Mouse (Mus musculus): ENCODE data around the gene Scarf2. TPM values are rescaled to one million over a fixed set of nuclear protein-coding genes. Genes with fewer than 3 reads are reported as not detected.
A peak's percentile ranks its signal among the peaks of the same experiment; 100 is the strongest.

Gene Scarf2
- total RNA-seq, 2 experiments from 2014 or later, result 9.5 to 11.7 TPM

DNA sequence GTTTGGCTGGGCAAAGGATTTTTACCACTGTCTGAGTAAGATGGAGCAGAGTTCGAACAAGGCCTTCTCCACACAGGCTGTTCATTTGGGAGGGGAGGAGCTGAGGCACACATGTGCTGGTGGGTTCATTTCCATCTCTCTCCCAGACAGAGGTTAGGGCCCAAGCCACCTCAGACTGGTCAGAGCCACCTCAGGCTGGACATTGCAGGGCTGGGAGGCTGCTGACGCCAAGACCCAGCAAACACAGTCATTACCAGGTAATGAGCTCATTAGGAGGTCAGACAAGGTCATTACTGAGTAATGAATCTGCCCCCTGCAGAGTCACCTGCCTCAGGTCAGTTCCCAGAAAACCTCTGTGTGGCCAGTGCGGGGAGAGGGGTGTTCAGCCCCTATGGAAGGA is 31.8 kb downstream of the Scarf2 start:
- DNase-seq (ENCODE audit: low spot score in 2 of 2), result no peak

DNA sequence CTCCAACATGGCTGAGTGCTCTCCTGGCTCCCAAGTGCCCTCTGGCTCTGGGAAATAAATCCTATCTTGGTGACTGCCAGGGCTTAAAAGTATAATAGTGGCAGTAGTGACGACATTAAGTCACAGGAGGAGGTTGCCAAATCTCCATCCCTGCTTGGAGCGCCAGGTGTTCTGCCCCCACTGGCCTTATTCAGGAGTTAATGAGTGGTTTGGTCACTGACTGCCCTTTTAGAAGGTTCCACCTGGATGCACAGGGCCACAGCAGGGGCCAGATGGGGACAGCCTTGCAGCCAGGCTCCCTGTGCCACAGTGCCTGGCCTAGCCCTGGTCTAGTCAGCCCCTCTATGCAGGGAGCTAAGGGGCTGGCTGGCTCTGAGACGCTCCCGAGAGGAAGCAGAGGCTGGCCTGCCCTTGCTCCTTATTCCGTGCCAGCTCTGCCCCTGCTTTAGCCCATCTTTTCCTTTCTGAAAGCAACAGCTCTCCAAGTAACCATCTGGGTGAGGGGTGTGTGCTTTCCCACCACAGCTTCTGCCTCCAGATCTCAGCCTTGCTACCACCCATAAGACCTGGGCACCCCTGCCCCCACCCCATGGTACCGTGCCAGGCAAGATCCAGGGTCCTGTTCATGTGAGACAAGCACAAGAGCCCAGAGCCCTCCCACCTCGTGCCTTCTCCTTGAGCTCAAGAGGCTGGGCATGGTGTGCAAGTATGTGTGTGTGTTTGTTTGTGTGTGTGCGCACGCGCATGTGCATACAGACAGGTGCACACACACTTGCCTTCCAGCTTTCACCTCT is 33.5 kb downstream of the Scarf2 start:
- DNase-seq (ENCODE audit: low spot score in 2 of 2), result no peak

DNA sequence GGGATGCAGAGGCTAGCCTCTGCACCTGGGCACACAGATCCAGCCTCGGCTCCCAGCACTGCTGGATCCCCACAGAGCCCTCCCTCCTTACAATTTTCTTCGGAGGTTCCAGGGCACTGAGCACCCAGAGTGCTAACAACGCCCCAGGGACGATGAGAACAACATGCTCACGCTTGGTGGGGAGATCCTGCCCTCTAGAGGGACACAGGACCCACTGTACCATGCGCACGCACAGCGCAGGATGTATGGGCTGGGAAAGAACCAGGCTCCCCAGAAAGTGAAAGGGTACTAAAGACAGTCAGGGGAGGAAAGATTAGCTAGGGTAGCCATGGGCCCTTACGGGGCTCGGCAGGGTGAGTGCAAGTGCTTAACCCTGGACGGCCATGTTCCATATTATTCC is 34.7 kb downstream of the Scarf2 start:
- no peak for DNase-seq (ENCODE audit: low spot score in 2 of 2)

DNA sequence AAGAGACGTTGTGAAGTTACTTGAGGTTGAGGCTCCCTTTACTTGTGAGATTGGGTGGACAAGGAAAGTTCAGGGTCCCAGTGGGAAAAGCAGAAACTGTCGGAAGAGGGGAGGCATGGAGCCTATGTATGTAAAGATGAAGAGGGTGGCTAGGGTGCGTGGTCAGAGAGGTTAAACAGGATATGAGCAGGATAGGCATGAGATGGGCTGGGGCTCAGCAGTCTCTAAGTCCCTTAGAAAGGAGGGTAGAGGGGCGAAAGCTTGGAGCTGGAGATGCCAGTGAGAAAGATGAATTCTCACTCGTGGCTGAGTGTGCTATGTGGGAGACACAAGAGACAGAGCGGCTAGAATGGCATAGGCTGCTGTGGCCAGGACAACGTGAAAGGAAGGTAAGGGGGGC is 35.7 kb downstream of the Scarf2 start, which contains the start of gene B830017H08Rik:
B830017H08Rik (plus strand) TSS at position 301 of the 400 bp plus-strand sequence.
- no peak for DNase-seq (ENCODE audit: low spot score in 2 of 2)

DNA sequence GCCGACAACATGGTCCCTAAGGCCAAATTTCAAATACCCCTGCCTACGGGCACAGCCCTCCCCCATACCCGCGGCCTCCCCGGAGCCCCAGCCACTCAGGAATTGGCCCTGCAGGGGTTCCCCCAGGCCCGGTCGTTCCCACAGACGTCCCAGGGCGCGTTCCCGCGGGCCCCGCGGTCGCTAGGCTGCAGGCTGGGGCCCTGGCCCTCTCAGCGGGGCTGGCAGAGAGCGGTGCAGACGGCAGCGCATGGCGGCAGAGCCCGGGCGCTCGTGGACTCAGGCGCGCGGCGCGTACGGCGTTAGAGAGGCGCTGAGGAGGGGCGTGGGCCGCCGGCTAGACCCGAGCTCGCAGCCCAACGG is 36.2 kb downstream of the Scarf2 start:
- no peak for DNase-seq (ENCODE audit: low spot score in 2 of 2)

DNA sequence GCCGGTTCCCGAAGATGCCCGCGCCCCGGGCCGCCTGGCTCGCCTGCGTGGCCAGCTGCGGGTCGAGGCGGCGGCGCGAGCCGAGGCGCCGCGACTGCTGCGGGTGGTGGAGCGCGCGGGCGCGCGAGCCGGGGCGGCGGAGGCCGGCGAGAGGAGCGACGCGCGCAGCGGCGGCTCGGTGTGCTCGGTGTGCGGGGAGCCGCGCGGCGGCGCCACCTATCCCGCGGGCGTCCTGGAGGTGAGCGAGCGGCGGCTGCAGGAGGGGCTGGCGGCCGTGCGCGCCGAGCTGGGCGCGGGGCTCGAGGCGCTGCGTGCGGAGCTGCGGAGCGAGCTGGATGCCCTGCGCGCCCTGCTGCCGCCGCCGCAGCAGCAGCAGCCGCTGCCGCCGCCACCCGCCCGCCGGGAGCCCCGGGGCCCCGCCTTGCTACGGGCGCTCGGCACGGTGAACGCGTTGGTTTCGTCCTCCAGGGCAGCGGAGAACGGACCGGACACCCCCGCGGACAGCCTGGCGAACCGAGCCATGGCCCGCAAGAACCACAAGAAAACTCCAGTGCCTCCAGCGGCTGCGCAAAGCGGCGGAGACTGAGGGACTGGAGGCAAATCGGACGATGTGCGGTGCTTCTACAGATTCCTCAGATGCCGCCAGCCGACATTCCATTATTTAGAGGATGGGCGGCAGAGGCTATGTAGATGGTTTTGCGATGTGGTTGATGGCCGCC is 36.8 kb downstream of the Scarf2 start:
- no peak for DNase-seq (ENCODE audit: low spot score in 2 of 2)

DNA sequence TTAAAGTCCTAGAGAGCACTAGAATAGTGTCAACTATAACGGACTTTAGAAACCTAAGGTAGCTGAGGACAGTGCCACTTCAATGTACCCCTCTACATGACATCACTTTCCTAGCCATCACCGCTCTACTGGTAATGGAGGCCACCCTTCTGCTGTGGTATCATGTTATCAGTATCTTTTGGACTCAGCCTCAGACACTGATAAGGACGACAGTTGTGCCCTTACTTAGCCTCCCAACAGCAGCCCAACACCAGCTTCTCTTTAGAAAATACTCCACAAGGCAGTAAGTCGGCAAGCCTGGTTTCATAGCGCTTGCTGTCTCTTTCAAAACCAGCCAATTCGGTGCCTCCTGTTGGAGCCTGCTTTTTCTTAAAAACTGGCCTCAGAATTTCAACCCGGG is 37.5 kb downstream of the Scarf2 start:
- DNase-seq (ENCODE audit: low spot score in 2 of 2), result no peak

DNA sequence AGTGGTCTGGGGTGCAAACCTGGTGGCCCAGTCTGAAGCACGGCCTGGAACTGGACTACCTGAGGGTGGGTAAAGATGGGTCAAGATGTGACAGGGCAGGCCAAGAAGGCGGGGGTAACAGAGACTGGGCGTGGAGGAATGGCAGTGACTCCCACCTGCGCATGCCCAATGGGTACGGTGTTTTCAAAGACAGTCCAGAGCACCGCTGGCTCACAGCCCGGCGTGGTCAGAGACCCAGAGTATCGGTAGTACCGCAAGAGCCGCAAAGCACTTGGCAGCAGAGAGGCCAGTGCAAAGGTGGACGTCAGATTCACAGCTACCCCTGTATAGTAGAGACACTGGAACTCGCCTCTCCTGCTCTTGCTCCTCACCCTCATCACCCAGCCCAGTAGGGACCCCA is 38.4 kb downstream of the Scarf2 start:
- DNase-seq (ENCODE audit: low spot score in 2 of 2), result no peak

DNA sequence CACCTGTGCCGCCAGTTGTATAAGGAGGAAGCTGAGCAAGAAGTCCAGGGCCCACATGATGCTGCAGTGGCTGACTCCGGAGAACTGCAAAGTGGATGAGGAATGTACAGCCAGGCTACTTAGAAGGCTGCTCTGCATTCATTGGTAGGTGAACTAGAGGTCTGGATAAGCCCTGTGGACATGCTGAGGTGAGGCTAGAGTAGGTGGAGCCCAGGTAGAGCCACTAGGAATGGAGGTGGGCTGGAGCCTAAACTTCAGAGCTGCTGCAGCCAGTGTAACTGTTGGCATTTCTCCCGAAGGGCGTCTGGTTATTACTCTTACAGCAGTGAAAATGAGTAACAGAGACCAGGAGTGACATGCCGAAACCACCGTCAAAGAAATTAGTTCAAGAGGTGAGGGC is 41.0 kb downstream of the Scarf2 start, which contains the start of gene Car15:
Car15 (minus strand) TSS at position 314 of the 400 bp plus-strand sequence.
- DNase-seq (ENCODE audit: low spot score in 2 of 2), result no peak

DNA sequence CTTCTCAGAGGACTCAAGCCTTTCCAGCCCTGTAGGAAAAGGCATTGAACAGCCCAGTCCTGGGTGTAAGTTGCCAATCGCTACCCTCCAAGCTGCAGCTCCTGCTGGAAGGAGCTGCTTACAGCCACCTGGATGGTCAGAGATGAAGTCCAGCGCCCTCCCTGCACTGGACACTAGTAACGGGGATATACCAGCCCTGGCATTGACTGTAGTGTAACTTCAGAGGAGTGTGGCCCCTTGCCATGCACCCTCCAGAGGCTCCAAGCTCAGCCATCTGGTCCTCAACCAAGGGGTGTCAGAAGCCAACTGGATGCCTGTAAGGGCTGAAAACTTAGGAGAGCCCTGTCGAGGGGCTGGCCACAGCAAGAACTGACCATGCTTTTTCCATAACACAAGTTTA is 42.9 kb downstream of the Scarf2 start:
- DNase-seq (ENCODE audit: low spot score in 2 of 2), result no peak

DNA sequence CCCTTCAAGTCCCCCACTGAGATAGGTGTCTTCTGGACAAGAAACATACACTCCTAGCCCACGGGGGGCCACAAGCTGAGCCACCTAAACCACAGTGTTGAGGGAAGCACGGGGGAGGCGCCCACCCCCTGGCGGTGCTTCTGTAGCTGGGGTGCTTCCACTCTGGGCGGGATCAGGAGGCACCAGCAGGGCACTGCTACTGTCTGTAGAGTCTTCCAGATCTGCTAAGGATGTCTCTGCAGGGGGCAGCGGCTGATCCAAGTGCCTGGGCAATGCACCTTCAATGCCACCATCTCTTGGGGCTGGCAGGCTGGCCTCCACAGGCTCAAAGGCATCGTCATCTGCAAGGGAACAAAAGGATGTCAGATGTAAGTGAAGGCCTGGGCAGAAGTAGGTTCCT is 45.4 kb downstream of the Scarf2 start:
- DNase-seq (ENCODE audit: low spot score in 2 of 2), result no peak

DNA sequence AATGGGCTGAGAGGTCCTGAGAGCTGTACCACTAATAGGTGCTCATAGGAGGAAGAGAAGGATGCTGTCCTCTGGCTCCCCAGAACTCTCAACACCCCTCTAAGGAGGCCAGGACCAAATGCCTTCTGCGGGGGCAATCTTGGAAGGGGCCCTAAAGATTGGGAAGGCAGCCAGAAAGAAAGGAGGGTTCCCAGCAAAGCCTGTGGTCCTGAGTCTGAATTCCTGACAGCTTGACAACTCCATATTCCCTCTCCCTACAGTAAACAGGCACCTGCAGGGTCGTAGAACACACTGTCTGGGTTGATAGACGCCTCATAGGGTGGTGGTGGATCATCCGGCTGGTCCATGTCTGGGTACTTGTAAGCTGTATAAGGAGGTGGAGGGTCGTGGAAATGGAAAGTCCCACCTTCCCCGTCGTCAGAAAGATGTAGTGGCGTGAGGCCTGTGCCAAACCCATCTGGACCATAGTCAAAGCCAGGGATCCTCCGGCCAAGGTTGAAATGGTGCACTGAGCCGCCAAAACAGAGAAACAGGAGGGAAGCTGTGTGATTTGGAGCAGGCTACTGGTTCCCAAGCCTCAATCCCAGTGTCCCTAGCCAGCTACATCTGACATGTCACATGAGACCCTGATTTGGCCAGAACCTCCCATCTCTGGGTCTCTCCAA is 46.8 kb downstream of the Scarf2 start:
- DNase-seq (ENCODE audit: low spot score in 2 of 2), result no peak

DNA sequence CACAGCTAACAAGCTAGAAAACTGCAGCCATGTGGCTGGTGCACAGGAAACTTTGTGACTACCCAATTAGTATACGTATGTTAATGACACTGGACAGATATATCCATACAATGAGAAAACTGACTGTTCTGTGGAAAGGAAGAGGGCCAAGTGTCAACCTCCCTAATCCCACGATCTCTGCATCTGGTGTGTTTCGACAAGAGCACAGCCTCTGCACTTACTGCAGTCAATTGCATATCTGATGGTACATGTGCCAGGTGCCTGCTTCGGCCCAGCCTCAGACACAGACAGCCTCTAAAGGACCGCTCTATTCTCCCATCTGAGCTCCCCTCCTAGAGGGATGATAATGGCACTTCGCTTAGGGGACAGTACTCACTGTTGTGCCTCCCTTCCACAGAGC is 51.3 kb downstream of the Scarf2 start:
- DNase-seq (ENCODE audit: low spot score in 2 of 2), result no peak

DNA sequence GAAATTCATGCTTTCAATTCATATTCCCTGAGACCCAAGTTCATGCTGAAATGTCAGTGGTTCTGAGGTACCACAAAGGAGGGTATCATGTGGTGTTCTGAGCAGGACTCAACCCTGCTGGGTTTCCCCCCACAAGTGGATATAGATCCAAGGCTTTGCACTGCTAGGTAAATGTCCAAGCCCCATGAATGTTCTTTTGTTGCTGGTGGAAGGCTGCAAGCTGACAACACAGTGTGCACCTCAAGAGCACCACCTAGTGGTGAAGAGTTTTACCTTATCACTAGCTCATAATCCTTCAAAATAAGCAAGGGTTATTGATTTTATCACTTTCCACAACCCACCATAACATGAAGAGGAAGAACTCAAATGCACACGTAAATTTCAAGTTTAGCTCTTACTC is 51.8 kb downstream of the Scarf2 start:
- peak in 1 of 2 experiments; percentile 27 for DNase-seq (ENCODE audit: low spot score in 2 of 2)

DNA sequence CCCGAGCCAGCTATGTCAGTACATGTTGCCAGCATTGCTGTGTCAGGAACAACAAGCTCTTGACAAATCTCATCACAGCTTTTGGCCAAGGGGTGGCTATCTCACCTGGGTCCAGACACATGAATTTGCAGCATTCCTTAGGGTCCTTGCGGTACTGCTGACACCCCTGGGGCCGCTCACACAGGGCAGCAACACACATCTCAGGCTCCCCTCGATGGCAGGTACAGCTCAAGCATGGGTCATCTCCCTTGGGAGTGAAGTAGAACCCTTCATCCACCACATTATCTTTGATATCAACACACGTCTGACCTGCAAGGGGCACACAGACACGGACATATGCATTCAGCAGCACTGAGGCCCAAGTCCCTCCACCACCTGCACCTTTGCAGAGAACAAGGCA is 52.4 kb downstream of the Scarf2 start:
- no peak for DNase-seq (ENCODE audit: low spot score in 2 of 2)

DNA sequence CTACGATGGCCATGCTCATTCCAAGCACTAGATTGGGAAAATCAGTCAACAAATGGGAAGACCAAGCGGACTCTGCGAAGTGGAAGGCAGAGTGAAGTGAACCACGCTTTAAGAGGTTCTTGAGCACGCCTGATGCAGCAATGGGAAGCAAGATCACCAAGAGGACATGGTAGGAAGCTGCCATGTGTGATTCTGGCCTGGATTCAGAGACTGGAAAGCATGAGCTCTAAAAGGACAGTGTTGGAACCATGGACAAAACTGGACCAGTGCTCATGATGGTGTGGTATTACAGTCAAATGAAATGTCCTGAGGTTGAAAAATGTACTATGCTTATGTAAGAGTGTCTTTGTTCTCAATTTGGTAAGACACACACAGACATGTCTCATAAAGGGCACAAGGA is 54.2 kb downstream of the Scarf2 start:
- DNase-seq (ENCODE audit: low spot score in 2 of 2), result no peak

DNA sequence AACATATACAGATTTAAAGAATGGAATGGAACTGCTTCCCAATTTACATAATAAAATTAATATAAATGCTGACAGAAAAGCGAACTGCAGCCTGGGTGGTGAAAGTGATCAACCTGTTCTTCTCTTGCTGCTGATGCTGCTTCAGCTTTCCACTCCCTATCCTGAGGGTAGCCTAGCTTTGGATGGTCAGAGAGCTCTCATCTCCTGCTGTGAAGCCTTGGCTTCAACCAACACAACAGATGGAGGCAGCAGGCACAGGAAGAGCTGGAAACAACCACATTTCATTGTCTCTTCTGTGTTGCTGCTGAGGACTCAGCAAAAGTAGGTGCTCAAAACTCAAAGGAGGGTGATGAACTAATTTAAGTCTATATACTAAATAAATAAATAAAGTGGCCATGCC is 54.8 kb downstream of the Scarf2 start:
- no peak for DNase-seq (ENCODE audit: low spot score in 2 of 2)

DNA sequence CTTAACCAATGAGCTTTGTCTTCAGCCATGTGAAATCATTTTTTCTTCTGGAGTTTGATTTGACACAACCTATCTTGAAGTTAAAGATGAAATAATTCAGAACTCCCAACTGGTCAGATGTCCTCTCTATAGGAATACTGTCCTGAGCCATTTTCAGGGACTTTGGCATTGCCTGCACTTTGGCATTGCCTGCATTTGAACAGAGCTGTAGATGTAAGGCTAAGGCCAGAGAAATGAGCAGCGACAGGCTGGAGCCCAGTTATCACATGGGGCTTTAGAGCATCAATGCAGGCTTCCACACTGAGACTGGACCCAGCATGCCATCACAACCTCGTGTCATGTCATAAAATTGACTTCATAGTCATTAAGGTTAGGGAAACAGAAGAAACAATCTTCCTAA is 56.2 kb downstream of the Scarf2 start:
- no peak for DNase-seq (ENCODE audit: low spot score in 2 of 2)

DNA sequence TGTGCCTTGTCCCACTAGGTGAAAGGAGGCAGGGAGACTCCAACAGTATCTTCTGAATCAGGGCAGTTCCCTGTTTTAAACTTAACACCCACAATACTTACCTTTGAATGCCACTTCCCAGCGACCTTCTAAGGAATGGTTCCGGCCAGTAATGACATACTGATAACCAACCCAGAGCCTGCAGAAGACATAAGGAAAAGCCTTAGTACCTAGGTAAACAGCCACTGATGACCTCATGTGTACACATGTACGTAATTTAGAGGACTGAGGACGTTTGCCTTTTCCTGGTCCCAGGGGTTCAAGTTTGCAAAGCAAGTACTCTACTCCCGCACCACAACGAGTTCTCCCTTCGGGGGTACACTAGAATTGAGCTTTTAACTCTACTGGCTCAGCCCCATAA is 60.1 kb downstream of the Scarf2 start:
- DNase-seq (ENCODE audit: low spot score in 2 of 2), result peak in 1 of 2 experiments; percentile 13

Measured in adrenal gland, adult 18-20 months (tissue).